Mouse (Mus musculus) liver, embryonic 13.5 days (tissue): ENCODE measurements around the gene Ap2b1. TPM values are rescaled to one million over a fixed set of nuclear protein-coding genes. Genes with fewer than 3 reads are reported as not detected.
"Not testable (repeated sequence)": the region's sequence is repeated elsewhere in the genome, so short reads cannot be mapped to it uniquely, and the experiment has no call there.

Experiments
- ATAC-seq: fragments of 200-750 bp; cut with Nextera tagmentation; 2 replicates; pipeline ENCODE4 v1.8.0; 2017; ENCODE audit warnings: low read depth, mild to moderate bottlenecking, moderate number of reproducible peaks, moderate library complexity
- DNase-seq: peaks from one replicate; pipeline ENCODE4 v3.0.0; 2022
- H3K27ac ChIP-seq: fragments of 300-500 bp; sonication (generic); 2 replicates; pipeline ENCODE4 v1.5.1; 2015; ENCODE audit warnings: moderate library complexity, mild to moderate bottlenecking, inconsistent platforms
- H3K27me3 ChIP-seq: fragments of 300-500 bp; sonication (generic); 2 replicates; pipeline ENCODE4 v1.6.1; 2015; ENCODE audit warnings: mild to moderate bottlenecking, inconsistent platforms
- H3K36me3 ChIP-seq: fragments of 300-500 bp; sonication (generic); 2 replicates; pipeline ENCODE4 v1.6.1; 2015; ENCODE audit warnings: mild to moderate bottlenecking, inconsistent platforms
- H3K4me1 ChIP-seq: fragments of 300-500 bp; sonication (generic); replicated peaks from 2 replicates; pipeline ENCODE4 v1.6.1; 2015; ENCODE audit warnings: inconsistent platforms
- H3K4me2 ChIP-seq: fragments of 300-500 bp; sonication (generic); 2 replicates; pipeline ENCODE4 v1.6.1; 2015; ENCODE audit warnings: inconsistent platforms, mild to moderate bottlenecking, moderate library complexity
- H3K4me3 ChIP-seq: fragments of 300-500 bp; sonication (generic); replicated peaks from 2 replicates; pipeline ENCODE4 v1.5.1; 2015; ENCODE audit warnings: mild to moderate bottlenecking, inconsistent platforms
- H3K9ac ChIP-seq: fragments of 300-500 bp; sonication (generic); 2 replicates; pipeline ENCODE4 v1.6.1; 2015; ENCODE audit warnings: mild to moderate bottlenecking, inconsistent platforms
- H3K9me3 ChIP-seq: fragments of 300-500 bp; sonication (generic); replicated peaks from 2 replicates; pipeline ENCODE4 v1.6.1; 2016; ENCODE audit warnings: inconsistent platforms
- WGBS: fragments of 180-500 bp; shearing (Covaris S2); methylation state at CpG from one replicate; pipeline ENCODE4 v1.1.7; 2015; ENCODE audit not compliant: insufficient replicate concordance; 5-methylcytosine and 5-hydroxymethylcytosine counted together
- polyA plus RNA-seq: library from polyadenylated mRNA; unstranded; fragments of >200 nt; fragmentation: Nextera tagmentation; extraction: Ambion mirVana; gene quantifications from 2 replicates; pipeline ENCODE4 v1.2.1, GENCODE M21; 2015

The Ap2b1 gene
- 19.3 and 25.5 TPM in 2 replicates for polyA plus RNA-seq

- peak within 1 kb of the TSS; percentile 90 for H3K9ac ChIP-seq
- peaks cover 62% of the 10 kb centered on the region for H3K4me1 ChIP-seq
- DNase-seq (peak; percentile 90), ATAC-seq (peak; percentile 90)
- H3K36me3 ChIP-seq = peaks cover 40% of the 10 kb centered on the region
- peak within 1 kb of the TSS; percentile 77 for H3K4me3 ChIP-seq
- no peaks in the 10 kb centered on the region for H3K9me3 ChIP-seq
- no peaks in the 10 kb centered on the region for H3K27me3 ChIP-seq
- peak within 1 kb of the TSS; percentile 92 for H3K4me2 ChIP-seq
- H3K27ac ChIP-seq = peak within 1 kb of the TSS; percentile 93
- 3% methylated on average over 56 of the region's 56 CpGs for WGBS
Observed at GRCm38 (mm10) chr11:83298225-83299195, at the start of gene Ap2b1. Ap2b1 (plus strand) TSS chr11:83299024.

- DNase-seq, ATAC-seq, H3K36me3 ChIP-seq, H3K4me2 ChIP-seq, H3K27me3 ChIP-seq, H3K27ac ChIP-seq, H3K4me3 ChIP-seq, H3K9ac ChIP-seq, H3K9me3 ChIP-seq, H3K4me1 ChIP-seq: not testable (repeated sequence)
- WGBS = 43% methylated on average over 5 of the region's 5 CpGs
Observed at GRCm38 (mm10) chr11:83257211-83257610, 41.6 kb upstream of the Ap2b1 start.

DNA sequence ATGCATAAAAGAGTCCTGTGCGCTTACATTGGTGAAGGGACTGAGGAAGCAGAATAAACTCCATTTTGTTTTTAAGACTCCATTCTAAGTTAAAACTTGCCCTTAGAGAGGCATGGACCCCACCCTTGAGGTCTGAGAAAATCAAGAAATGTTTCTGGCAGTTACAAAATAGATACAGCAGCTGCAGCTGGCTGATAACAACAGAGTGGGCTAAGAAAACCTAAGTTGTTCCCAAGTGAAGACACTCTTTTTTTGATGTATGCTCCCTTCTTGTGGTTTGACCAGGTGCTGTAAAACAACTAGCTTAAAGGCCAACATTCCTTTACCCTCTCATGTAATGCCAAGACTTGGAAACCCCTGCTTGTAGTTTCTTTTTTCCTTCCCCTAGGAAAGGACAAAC lies 36.2 kb upstream of the Ap2b1 start:
- Histone ChIP-seq H3K4me2 (peak overlapping the region; percentile 53), H3K4me3 (peak overlapping the region; percentile 6; the same call in 1 of the 2 replicates), H3K4me1 (peaks cover 28% of the 10 kb centered on the region), H3K9me3 (no peaks in the 10 kb centered on the region), H3K9ac (peak overlapping the region; percentile 55), H3K36me3 (no peaks in the 10 kb centered on the region), H3K27ac (peak overlapping the region; percentile 91), H3K27me3 (no peaks in the 10 kb centered on the region)
- WGBS = 67% methylated on average over 1 of the region's 1 CpGs
- ATAC-seq = peak; percentile 90
- peak; percentile 60 for DNase-seq

GRCm38 (mm10) chr11:83263146-83263545 lies 35.7 kb upstream of the Ap2b1 start:
- Histone ChIP-seq H3K36me3 (no peaks in the 10 kb centered on the region), H3K9me3 (no peaks in the 10 kb centered on the region), H3K4me3 (peak overlapping the region; percentile 6; the same call in 1 of the 2 replicates), H3K9ac (peak overlapping the region; percentile 55), H3K4me2 (peak overlapping the region; percentile 53), H3K4me1 (peaks cover 28% of the 10 kb centered on the region), H3K27me3 (no peaks in the 10 kb centered on the region), H3K27ac (peak overlapping the region; percentile 91)
- ATAC-seq = peak; percentile 82
- DNase-seq = peak; percentile 29
- 36% methylated on average over 3 of the region's 3 CpGs for WGBS

GRCm38 (mm10) chr11:83270842-83271150 lies 28.0 kb upstream of the Ap2b1 start:
- Histone ChIP-seq H3K9me3 (no peaks in the 10 kb centered on the region), H3K4me3 (peak overlapping the region; percentile 64), H3K9ac (peak overlapping the region; percentile 73), H3K27ac (peak overlapping the region; percentile 87), H3K27me3 (peaks cover 15% of the 10 kb centered on the region), H3K4me2 (peak overlapping the region; percentile 74), H3K4me1 (peaks cover 26% of the 10 kb centered on the region), H3K36me3 (peaks cover 17% of the 10 kb centered on the region)
- DNase-seq (no peak), ATAC-seq (peak; percentile 14; the same call in 1 of the 2 replicates)
- 2% methylated on average over 6 of the region's 6 CpGs for WGBS

- Histone ChIP-seq H3K9me3 (no peaks in the 10 kb centered on the region), H3K4me2 (peak overlapping the region; percentile 74), H3K27ac (peak overlapping the region; percentile 87), H3K27me3 (peaks cover 20% of the 10 kb centered on the region), H3K4me1 (peaks cover 28% of the 10 kb centered on the region), H3K9ac (peak overlapping the region; percentile 73), H3K4me3 (peak overlapping the region; percentile 64), H3K36me3 (peaks cover 22% of the 10 kb centered on the region)
- WGBS = under 1% methylated on average over 26 of the region's 26 CpGs
- DNase-seq (peak; percentile 80), ATAC-seq (peak; percentile 91)
Observed at GRCm38 (mm10) chr11:83271151-83271950, 27.5 kb upstream of the Ap2b1 start.

- Histone ChIP-seq H3K9me3 (no peaks in the 10 kb centered on the region), H3K4me1 (peaks cover 29% of the 10 kb centered on the region), H3K4me3 (no peak overlapping the region), H3K27ac (peak overlapping the region; percentile 87), H3K9ac (peak overlapping the region; percentile 45), H3K27me3 (peaks cover 29% of the 10 kb centered on the region), H3K4me2 (peak overlapping the region; percentile 74; the same call in 1 of the 2 replicates), H3K36me3 (peaks cover 30% of the 10 kb centered on the region)
- WGBS = 13% methylated on average over 2 of the region's 2 CpGs
- DNase-seq = no peak
- peak; percentile 22; the same call in 1 of the 2 replicates for ATAC-seq
Observed at GRCm38 (mm10) chr11:83271951-83272843, 26.6 kb upstream of the Ap2b1 start.

GRCm38 (mm10) chr11:83276251-83276650 lies 22.6 kb upstream of the Ap2b1 start:
- DNase-seq = no peak
- Histone ChIP-seq H3K27ac (no peak overlapping the region), H3K9ac (no peak overlapping the region), H3K27me3 (peaks cover 57% of the 10 kb centered on the region), H3K4me3 (no peak overlapping the region), H3K9me3 (no peaks in the 10 kb centered on the region), H3K36me3 (peaks cover 62% of the 10 kb centered on the region), H3K4me1 (peaks cover 22% of the 10 kb centered on the region), H3K4me2 (no peak overlapping the region)
- WGBS = 56% methylated on average over 7 of the region's 7 CpGs
- no peak for ATAC-seq

GRCm38 (mm10) chr11:83279024-83279423 lies 19.8 kb upstream of the Ap2b1 start:
- WGBS = 80% methylated on average over 4 of the region's 4 CpGs
- H3K27me3 ChIP-seq = peaks cover 74% of the 10 kb centered on the region
- H3K36me3 ChIP-seq = peaks cover 82% of the 10 kb centered on the region
- H3K27ac ChIP-seq = no peak overlapping the region
- no peak overlapping the region for H3K4me3 ChIP-seq
- no peaks in the 10 kb centered on the region for H3K9me3 ChIP-seq
- DNase-seq (no peak), ATAC-seq (no peak)
- no peak overlapping the region for H3K4me2 ChIP-seq
- no peak overlapping the region for H3K9ac ChIP-seq
- H3K4me1 ChIP-seq = peaks cover 26% of the 10 kb centered on the region

DNA sequence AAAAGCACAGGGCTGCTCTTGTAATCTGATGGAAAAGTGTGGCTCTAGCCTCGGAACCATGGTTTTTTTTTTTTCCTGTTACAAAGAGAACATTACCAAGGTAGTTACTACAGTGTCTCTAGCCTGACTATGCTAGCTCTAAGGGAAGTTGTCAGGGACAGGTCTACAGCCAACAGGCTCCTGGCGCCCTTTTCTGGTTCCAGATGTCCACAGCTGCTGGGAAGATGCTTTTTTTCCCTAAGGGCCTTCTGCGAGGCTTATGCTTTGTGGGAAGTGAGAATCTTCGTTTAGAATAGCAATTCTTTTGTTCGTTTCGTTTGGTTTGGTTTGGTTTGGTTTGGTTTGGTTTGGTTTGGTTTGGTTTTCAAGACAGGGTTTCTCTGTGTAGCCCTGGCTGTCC lies 19.1 kb upstream of the Ap2b1 start:
- no peak overlapping the region for H3K27ac ChIP-seq
- H3K4me1 ChIP-seq = peaks cover 32% of the 10 kb centered on the region
- peaks cover 70% of the 10 kb centered on the region for H3K27me3 ChIP-seq
- no peak overlapping the region for H3K9ac ChIP-seq
- peaks cover 80% of the 10 kb centered on the region for H3K36me3 ChIP-seq
- H3K9me3 ChIP-seq = no peaks in the 10 kb centered on the region
- DNase-seq = no peak
- WGBS = 67% methylated on average over 6 of the region's 6 CpGs
- H3K4me3 ChIP-seq = no peak overlapping the region
- H3K4me2 ChIP-seq = no peak overlapping the region
- no peak for ATAC-seq
